In the genomic region with DNA sequence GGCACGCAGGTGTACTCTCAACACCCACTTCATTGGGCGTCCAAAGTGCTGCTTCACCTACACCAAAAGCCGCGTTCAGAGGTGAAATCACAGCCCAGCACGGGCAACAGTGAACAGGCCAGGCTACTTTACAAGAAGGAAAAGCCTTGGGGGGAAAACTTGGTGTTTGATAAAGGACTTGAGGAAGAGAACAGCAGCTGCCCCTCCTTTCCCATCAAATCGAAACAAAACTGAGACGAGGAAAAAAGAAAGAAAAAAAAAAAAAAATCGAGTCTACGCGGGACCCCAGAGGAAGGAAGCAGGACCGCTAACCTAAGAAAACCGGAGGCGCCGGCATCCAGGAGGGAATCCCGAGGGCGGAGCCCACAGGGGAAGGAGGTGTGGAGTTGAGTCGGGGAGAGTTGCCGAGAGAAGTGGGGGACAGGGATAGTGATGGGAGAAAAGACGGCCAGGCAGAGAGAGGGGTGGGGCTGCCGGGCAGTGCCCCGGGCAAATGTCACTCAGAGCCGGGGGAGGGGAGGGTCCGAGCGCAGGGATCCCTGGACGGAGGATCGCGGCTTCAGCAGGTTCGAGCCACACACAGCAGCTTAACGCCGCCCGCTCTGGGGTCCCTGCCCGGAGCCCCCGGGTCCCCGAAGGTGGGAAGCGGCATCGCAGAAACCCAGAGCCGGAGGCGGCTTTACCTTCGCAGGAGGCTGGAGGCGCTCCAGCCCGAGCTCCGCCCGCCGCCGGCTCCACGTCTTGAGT, we compare ENCODE assay signal across 8 mouse cellular contexts. TPM values are rescaled to one million over a fixed set of nuclear protein-coding genes. Genes with fewer than 3 reads are reported as not detected.
DNase-seq lines count a peak whose midpoint lies in the region; ATAC-seq and TF ChIP-seq lines count a peak whose summit lies in the region.

No protein-coding gene starts in this region.

- no peak for TF ChIP-seq EP300 in heart, adult 2 months (IDR thresholded peaks at IDR 0.05; ENCODE audit: insufficient read depth, low read depth, low read length)

- peak overlapping the region; percentile 92 for H3K27ac ChIP-seq in heart, adult 2 months
- peak overlapping the region; percentile 95 for H3K27ac ChIP-seq in hindbrain, embryonic 10.5 days
- peak overlapping the region; percentile 92 for H3K27ac ChIP-seq in limb, embryonic 10.5 days
- peak overlapping the region; percentile 70 for H3K27ac ChIP-seq in midbrain, embryonic 11.5 days (ENCODE audit: low read depth, low read length)

- DNase-seq in heart, adult 2 months, result no peak
- no peak for DNase-seq in heart, adult 9 months (ENCODE audit: low spot score in 2 of 2)
- DNase-seq in ES-CJ7 (ENCODE audit: low read depth, low spot score), result peak; percentile 78
- peak; percentile 24 for DNase-seq in embryo, embryonic 11.5 days (ENCODE audit: low read depth, low spot score)
- peak; percentile 68 for DNase-seq in hindbrain, embryonic 10.5 days (ENCODE audit: low spot score)
- no peak for DNase-seq in limb, embryonic 10.5 days (ENCODE audit: low spot score)
- peak; percentile 87 for DNase-seq in midbrain, embryonic 11.5 days (ENCODE audit: low spot score, missing footprints)
- no peak for DNase-seq in gastrocnemius, postnatal 10 days

- peaks cover 5% of the 10 kb centered on the region for H3K4me1 ChIP-seq in heart, adult 2 months (ENCODE audit: control insufficient read depth, insufficient read depth, low read length)
- peaks cover 18% of the 10 kb centered on the region for H3K4me1 ChIP-seq in hindbrain, embryonic 10.5 days (replicated peaks)
- H3K4me1 ChIP-seq in limb, embryonic 10.5 days, result peaks cover 23% of the 10 kb centered on the region
- H3K4me1 ChIP-seq in midbrain, embryonic 11.5 days (ENCODE audit: control insufficient read depth, insufficient read depth, low read length), result peaks cover 7% of the 10 kb centered on the region

- no peaks in the 10 kb centered on the region for H3K27me3 ChIP-seq in heart, adult 2 months (ENCODE audit: control insufficient read depth, insufficient read depth, low read length)
- no peaks in the 10 kb centered on the region for H3K27me3 ChIP-seq in hindbrain, embryonic 10.5 days (ENCODE audit: insufficient read depth, poor library complexity, severe bottlenecking)
- no peaks in the 10 kb centered on the region for H3K27me3 ChIP-seq in limb, embryonic 10.5 days (ENCODE audit: low read depth, poor library complexity, severe bottlenecking)
- no peaks in the 10 kb centered on the region for H3K27me3 ChIP-seq in midbrain, embryonic 11.5 days (ENCODE audit: control insufficient read depth, insufficient read depth, low read length)

- H3K36me3 ChIP-seq in heart, adult 2 months (ENCODE audit: control insufficient read depth, insufficient read depth, low read length), result peaks cover 7% of the 10 kb centered on the region
- no peaks in the 10 kb centered on the region for H3K36me3 ChIP-seq in hindbrain, embryonic 10.5 days
- 0 out of 2 replicates have a peak, but pooled peaks cover 3% of the 10 kb centered on the region for H3K36me3 ChIP-seq in limb, embryonic 10.5 days
- H3K36me3 ChIP-seq in midbrain, embryonic 11.5 days (ENCODE audit: control insufficient read depth, insufficient read depth, low read length), result no peaks in the 10 kb centered on the region

- TF ChIP-seq CTCF in heart, adult 2 months (IDR thresholded peaks at IDR 0.05), result no peak

- H3K9ac ChIP-seq in heart, adult 2 months (ENCODE audit: low read depth, low read length), result peak overlapping the region; percentile 84
- H3K9ac ChIP-seq in midbrain, embryonic 11.5 days (ENCODE audit: low read length), result peak overlapping the region; percentile 91

- TF ChIP-seq POLR2A in heart, adult 2 months (IDR thresholded peaks at IDR 0.05; ENCODE audit: insufficient read depth, low read depth, low read length), result no peak

- H3K9me3 ChIP-seq in hindbrain, embryonic 10.5 days, result no peaks in the 10 kb centered on the region
- H3K9me3 ChIP-seq in limb, embryonic 10.5 days (replicated peaks), result no peaks in the 10 kb centered on the region
- no peaks in the 10 kb centered on the region for H3K9me3 ChIP-seq in midbrain, embryonic 11.5 days (ENCODE audit: control insufficient read depth, low read length)

- intact Hi-C loops in heart, adult 2 months (cut with DNase I), result no loop called here

- peak overlapping the region; percentile 100 for H3K4me3 ChIP-seq in heart, adult 2 months
- H3K4me3 ChIP-seq in hindbrain, embryonic 10.5 days, result peak overlapping the region; percentile 93
- H3K4me3 ChIP-seq in limb, embryonic 10.5 days, result peak overlapping the region; percentile 78
- H3K4me3 ChIP-seq in midbrain, embryonic 11.5 days (ENCODE audit: low read depth, low read length), result peak overlapping the region; percentile 96

- WGBS in heart, adult 2 months, result under 1% methylated on average over 46 of the region's 46 CpGs
- under 1% methylated on average over 46 of the region's 46 CpGs for WGBS in hindbrain, embryonic 10.5 days
- WGBS in limb, embryonic 10.5 days, result under 1% methylated on average over 46 of the region's 46 CpGs
- WGBS in midbrain, embryonic 11.5 days, result under 1% methylated on average over 45 of the region's 46 CpGs

- peak overlapping the region; percentile 81 for H3K4me2 ChIP-seq in midbrain, embryonic 11.5 days

- 0 out of 2 replicates have a peak, but pooled peaks cover 2% of the 10 kb centered on the region for H3K79me2 ChIP-seq in heart, adult 2 months (replicated peaks; ENCODE audit: control insufficient read depth, insufficient read depth, low read length)

- ATAC-seq in midbrain, embryonic 11.5 days (ENCODE audit: low FRiP score), result peak; percentile 80

RNA-seq across cellular contexts. Expression of gene Dnajc13, which starts 0.5 kb away (rescaled TPM):
- 10 to 100 TPM; 29.2 to 31.6 TPM for total RNA-seq in heart, adult 2 months (2021)
- 31.0 and 32.3 TPM in 2 replicates for polyA plus RNA-seq in heart, adult 2 months (2012; rRNA removed)
- polyA plus RNA-seq in hindbrain, embryonic 10.5 days (2016; fragmentation: Nextera tagmentation; extraction: Ambion mirVana), result 15.8 and 22.3 TPM in 2 replicates
- polyA plus RNA-seq in limb, embryonic 10.5 days (2016; fragmentation: Nextera tagmentation; extraction: Ambion mirVana), result 17.9 and 21.8 TPM in 2 replicates
- polyA plus RNA-seq in midbrain, embryonic 11.5 days (2014; fragmentation: Nextera tagmentation; extraction: Ambion mirVana), result 22.9 and 25.8 TPM in 2 replicates
- 10 to 100 TPM; 25.8 to 32.5 TPM for total RNA-seq in gastrocnemius, postnatal 10 days (2021)

Comparison
In these comparisons a context has a peak if more than half of its experiments do, and no peak if none do; other contexts are left out.
1. DNase-seq: peak in ES-CJ7 (single experiment), embryo, embryonic 11.5 days (single experiment), hindbrain, embryonic 10.5 days (single experiment) and midbrain, embryonic 11.5 days (single experiment); none in heart, adult 2 months (0 of 2), heart, adult 9 months (0 of 2), limb, embryonic 10.5 days (single experiment) and gastrocnemius, postnatal 10 days (single experiment).
2. Peak in every context shown above with its lines, with median percentiles within 50 percentile points of each other: H3K27ac ChIP-seq and H3K4me3 ChIP-seq.